Mouse (Mus musculus) Muller cell, postnatal 12 days (primary cell): ENCODE measurements around the gene Vegfb.
A peak's percentile ranks its signal among the peaks of the same experiment; 100 is the strongest.

Source experiments
- DNase-seq: peaks from one replicate; pipeline ENCODE4 v3.0.0-alpha.2; 2015; ENCODE audit errors: inconsistent ontology term

Gene Vegfb

GRCm38 (mm10) chr19:6972247-6972917, 15.1 kb downstream of the Vegfb start:
- no peak for DNase-seq

- DNase-seq: no peak
Observed at GRCm38 (mm10) chr19:6971644-6972043, 15.8 kb downstream of the Vegfb start.

GRCm38 (mm10) chr19:6970460-6971085, 16.9 kb downstream of the Vegfb start:
- DNase-seq: no peak

- peak; percentile 84 for DNase-seq
Observed at GRCm38 (mm10) chr19:6969665-6970381, 17.6 kb downstream of the Vegfb start.

- DNase-seq: no peak
Observed at GRCm38 (mm10) chr19:6969291-6969664, 18.2 kb downstream of the Vegfb start.

GRCm38 (mm10) chr19:6968491-6969271, 18.8 kb downstream of the Vegfb start:
- DNase-seq: no peak

- no peak for DNase-seq
Observed at GRCm38 (mm10) chr19:6956461-6956860, 31.0 kb downstream of the Vegfb start.

GRCm38 (mm10) chr19:6955424-6955823, 32.0 kb downstream of the Vegfb start:
- no peak for DNase-seq

- DNase-seq: peak; percentile 40
Observed at GRCm38 (mm10) chr19:6954046-6954445, 33.4 kb downstream of the Vegfb start.

- no peak for DNase-seq
Observed at GRCm38 (mm10) chr19:6952712-6953037, 34.8 kb downstream of the Vegfb start.

GRCm38 (mm10) chr19:6951994-6952711, 35.3 kb downstream of the Vegfb start:
- peak; percentile 94 for DNase-seq

GRCm38 (mm10) chr19:6951381-6951968, 36.0 kb downstream of the Vegfb start:
- peak; percentile 97 for DNase-seq

GRCm38 (mm10) chr19:6950613-6951153, 36.8 kb downstream of the Vegfb start:
- peak; percentile 66 for DNase-seq

GRCm38 (mm10) chr19:6949951-6950350, 37.5 kb downstream of the Vegfb start:
- no peak for DNase-seq

- DNase-seq: no peak
Observed at GRCm38 (mm10) chr19:6949532-6949931, 37.9 kb downstream of the Vegfb start.

- DNase-seq: no peak
Observed at GRCm38 (mm10) chr19:6948186-6948585, 39.3 kb downstream of the Vegfb start.

GRCm38 (mm10) chr19:6947742-6948141, 39.7 kb downstream of the Vegfb start:
- no peak for DNase-seq

- no peak for DNase-seq
Observed at GRCm38 (mm10) chr19:6943709-6944108, 43.7 kb downstream of the Vegfb start.

- DNase-seq: no peak
Observed at GRCm38 (mm10) chr19:6942764-6943163, 44.7 kb downstream of the Vegfb start.

- peak; percentile 98 for DNase-seq
Observed at GRCm38 (mm10) chr19:6942249-6942691, 45.2 kb downstream of the Vegfb start, which contains the start of gene Gpr137. Gene Gpr137, minus strand, starts transcription at chr19:6942480.
